Mouse (Mus musculus): ENCODE measurements at regions not wholly inside any gene's neighbourhood (a gene's known extent, or its start where the extent isn't known, plus 50 kb on each side); places are given as distances from the start of the nearest gene placed in this dataset.

DNA sequence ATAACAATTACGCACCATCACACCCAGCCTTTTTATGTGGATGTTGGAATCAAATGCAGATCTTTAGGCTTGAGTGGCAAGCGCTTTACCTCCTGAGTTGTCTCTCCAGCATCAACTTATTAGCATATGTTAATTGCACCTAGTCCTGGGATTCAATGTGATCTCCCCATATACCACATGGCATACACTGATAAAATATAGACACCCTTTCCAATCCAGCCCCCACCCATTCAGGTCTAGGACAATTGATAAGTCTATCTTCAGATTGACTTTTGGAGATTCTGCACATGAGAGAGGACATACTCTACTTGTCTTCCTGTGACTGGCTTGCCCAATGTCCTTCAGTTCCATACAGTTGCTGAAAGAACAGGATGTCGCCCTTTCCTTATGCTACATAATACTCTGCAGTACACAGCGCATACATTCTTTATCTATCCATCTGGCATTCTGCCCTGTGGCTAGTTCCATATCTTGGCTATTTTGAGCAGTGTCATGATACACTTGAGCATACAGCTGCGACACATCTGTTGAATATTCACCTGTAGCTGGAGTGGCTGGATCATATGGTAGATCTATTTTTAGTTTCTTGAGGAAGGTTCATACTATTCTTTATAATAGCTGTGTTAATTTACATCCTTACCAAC, 120.3 kb downstream of the Gsdmc2 start:
- WGBS = 91% methylated on average over 5 of the region's 5 CpGs
- Histone ChIP-seq H3K27ac (replicated peaks; ENCODE audit: insufficient read depth, low read depth, low read length) (no peak overlapping the region), H3K79me2 (ENCODE audit: control insufficient read depth, insufficient read depth, low read length) (no peaks in the 10 kb centered on the region), H3K36me3 (ENCODE audit: control insufficient read depth, insufficient read depth, low read length) (no peaks in the 10 kb centered on the region), H3K9ac (ENCODE audit: low read depth, low read length) (no peak overlapping the region), H3K4me1 (ENCODE audit: control insufficient read depth, insufficient read depth, low read length) (no peaks in the 10 kb centered on the region), H3K4me3 (ENCODE audit: insufficient read depth, low read depth, low read length) (no peak overlapping the region), H3K27me3 (ENCODE audit: control insufficient read depth, insufficient read depth, low read length) (no peaks in the 10 kb centered on the region)
- no peak for DNase-seq (ENCODE audit: extremely low read depth, low read depth, low spot score)
- TF ChIP-seq POLR2A (IDR thresholded peaks at IDR 0.05; ENCODE audit: extremely low read depth, insufficient read depth, low read length) (no peak), CTCF (IDR thresholded peaks at IDR 0.05; ENCODE audit: low read depth, low read length) (no peak)

DNA sequence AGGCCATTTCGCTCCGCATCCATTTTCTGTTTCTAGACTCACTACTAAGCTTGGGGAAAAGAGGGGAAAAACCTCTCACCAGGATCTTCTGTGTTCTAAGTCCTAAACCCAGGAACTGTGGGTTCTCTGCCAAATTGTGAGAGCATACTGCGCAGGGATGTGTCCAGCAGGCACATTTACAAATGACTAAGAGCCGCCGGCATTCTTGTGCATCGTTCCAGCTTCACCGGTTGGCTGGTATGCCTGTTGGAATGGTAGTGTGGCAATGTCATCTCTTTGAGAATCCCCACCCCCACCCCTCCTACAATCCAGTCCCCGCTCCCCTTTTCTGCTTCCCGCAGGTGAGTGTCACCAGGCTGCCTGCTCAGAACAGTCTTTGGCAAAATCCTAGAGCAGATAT, 122.0 kb downstream of the Gsdmc2 start:
- Histone ChIP-seq H3K4me1 (ENCODE audit: control insufficient read depth, insufficient read depth, low read length) (no peaks in the 10 kb centered on the region), H3K27me3 (ENCODE audit: control insufficient read depth, insufficient read depth, low read length) (no peaks in the 10 kb centered on the region), H3K9ac (ENCODE audit: low read depth, low read length) (no peak overlapping the region), H3K79me2 (ENCODE audit: control insufficient read depth, insufficient read depth, low read length) (no peaks in the 10 kb centered on the region), H3K4me3 (ENCODE audit: insufficient read depth, low read depth, low read length) (no peak overlapping the region), H3K27ac (replicated peaks; ENCODE audit: insufficient read depth, low read depth, low read length) (no peak overlapping the region), H3K36me3 (ENCODE audit: control insufficient read depth, insufficient read depth, low read length) (no peaks in the 10 kb centered on the region)
- no peak for TF ChIP-seq CTCF (IDR thresholded peaks at IDR 0.05; ENCODE audit: low read depth, low read length)
- no peak for TF ChIP-seq POLR2A (IDR thresholded peaks at IDR 0.05; ENCODE audit: extremely low read depth, insufficient read depth, low read length)
- 59% methylated on average over 9 of the region's 9 CpGs for WGBS
- no peak for DNase-seq (ENCODE audit: extremely low read depth, low read depth, low spot score)

- Histone ChIP-seq H3K9ac (ENCODE audit: low read depth, low read length) (no peak overlapping the region), H3K79me2 (ENCODE audit: control insufficient read depth, insufficient read depth, low read length) (no peaks in the 10 kb centered on the region), H3K36me3 (ENCODE audit: control insufficient read depth, insufficient read depth, low read length) (no peaks in the 10 kb centered on the region), H3K27ac (replicated peaks; ENCODE audit: insufficient read depth, low read depth, low read length) (no peak overlapping the region), H3K4me3 (ENCODE audit: insufficient read depth, low read depth, low read length) (no peak overlapping the region), H3K27me3 (ENCODE audit: control insufficient read depth, insufficient read depth, low read length) (no peaks in the 10 kb centered on the region), H3K4me1 (ENCODE audit: control insufficient read depth, insufficient read depth, low read length) (no peaks in the 10 kb centered on the region)
- TF ChIP-seq POLR2A (IDR thresholded peaks at IDR 0.05; ENCODE audit: extremely low read depth, insufficient read depth, low read length) (no peak), CTCF (IDR thresholded peaks at IDR 0.05; ENCODE audit: low read depth, low read length) (peak; percentile 67)
- 66% methylated on average over 3 of the region's 3 CpGs for WGBS
- DNase-seq (ENCODE audit: extremely low read depth, low read depth, low spot score) = peak; percentile 20
These were observed 123.2 kb downstream of the Gsdmc2 start for GRCm38 (mm10) chr15:63721669-63722357.

- no peaks in the 10 kb centered on the region for H3K79me2 ChIP-seq (ENCODE audit: control insufficient read depth, insufficient read depth, low read length)
- no peak for DNase-seq (ENCODE audit: extremely low read depth, low read depth, low spot score)
- no peaks in the 10 kb centered on the region for H3K4me1 ChIP-seq (ENCODE audit: control insufficient read depth, insufficient read depth, low read length)
- no peak overlapping the region for H3K4me3 ChIP-seq (ENCODE audit: insufficient read depth, low read depth, low read length)
- no peaks in the 10 kb centered on the region for H3K27me3 ChIP-seq (ENCODE audit: control insufficient read depth, insufficient read depth, low read length)
- H3K9ac ChIP-seq (ENCODE audit: low read depth, low read length) = no peak overlapping the region
- 95% methylated on average over 8 of the region's 8 CpGs for WGBS
- no peaks in the 10 kb centered on the region for H3K36me3 ChIP-seq (ENCODE audit: control insufficient read depth, insufficient read depth, low read length)
- no peak for TF ChIP-seq POLR2A (IDR thresholded peaks at IDR 0.05; ENCODE audit: extremely low read depth, insufficient read depth, low read length)
- no peak for TF ChIP-seq CTCF (IDR thresholded peaks at IDR 0.05; ENCODE audit: low read depth, low read length)
- H3K27ac ChIP-seq (replicated peaks; ENCODE audit: insufficient read depth, low read depth, low read length) = no peak overlapping the region
These were observed 127.2 kb downstream of the Gsdmc2 start for GRCm38 (mm10) chr15:63717812-63718211.

DNA sequence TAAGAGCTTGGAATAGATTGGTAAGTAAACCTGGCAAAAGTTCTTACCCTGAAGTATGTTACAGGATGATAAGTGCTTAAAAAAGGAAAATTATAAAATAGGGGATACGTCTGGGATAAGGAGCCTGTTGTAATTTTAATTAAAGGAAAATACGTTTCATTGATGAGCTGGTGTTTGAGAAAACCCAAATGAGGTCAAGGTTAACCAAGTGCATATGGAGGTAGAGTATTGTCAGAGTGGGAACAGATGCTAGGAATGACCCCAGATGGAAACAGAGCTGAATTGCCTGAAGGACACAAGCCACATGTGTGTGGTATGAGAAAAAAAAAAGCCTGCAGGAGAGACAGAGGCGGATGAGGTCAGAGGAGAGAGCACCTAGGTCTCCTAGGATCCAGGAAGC, 131.3 kb downstream of the Gsdmc2 start:
- no peaks in the 10 kb centered on the region for H3K27me3 ChIP-seq (ENCODE audit: control insufficient read depth, insufficient read depth, low read length)
- no peak overlapping the region for H3K27ac ChIP-seq (replicated peaks; ENCODE audit: insufficient read depth, low read depth, low read length)
- TF ChIP-seq POLR2A (IDR thresholded peaks at IDR 0.05; ENCODE audit: extremely low read depth, insufficient read depth, low read length) (no peak), CTCF (IDR thresholded peaks at IDR 0.05; ENCODE audit: low read depth, low read length) (no peak)
- WGBS = 88% methylated on average over 3 of the region's 3 CpGs
- no peak overlapping the region for H3K9ac ChIP-seq (ENCODE audit: low read depth, low read length)
- no peak for DNase-seq (ENCODE audit: extremely low read depth, low read depth, low spot score)
- H3K4me3 ChIP-seq (ENCODE audit: insufficient read depth, low read depth, low read length) = no peak overlapping the region
- H3K4me1 ChIP-seq (ENCODE audit: control insufficient read depth, insufficient read depth, low read length) = no peaks in the 10 kb centered on the region
- H3K36me3 ChIP-seq (ENCODE audit: control insufficient read depth, insufficient read depth, low read length) = no peaks in the 10 kb centered on the region
- H3K79me2 ChIP-seq (ENCODE audit: control insufficient read depth, insufficient read depth, low read length) = no peaks in the 10 kb centered on the region

GRCm38 (mm10) chr15:63710381-63710780, 134.6 kb downstream of the Gsdmc2 start:
- Histone ChIP-seq H3K27me3 (ENCODE audit: control insufficient read depth, insufficient read depth, low read length) (no peaks in the 10 kb centered on the region), H3K79me2 (ENCODE audit: control insufficient read depth, insufficient read depth, low read length) (no peaks in the 10 kb centered on the region), H3K4me1 (ENCODE audit: control insufficient read depth, insufficient read depth, low read length) (no peaks in the 10 kb centered on the region), H3K27ac (replicated peaks; ENCODE audit: insufficient read depth, low read depth, low read length) (no peak overlapping the region), H3K9ac (ENCODE audit: low read depth, low read length) (no peak overlapping the region), H3K4me3 (ENCODE audit: insufficient read depth, low read depth, low read length) (no peak overlapping the region), H3K36me3 (ENCODE audit: control insufficient read depth, insufficient read depth, low read length) (no peaks in the 10 kb centered on the region)
- TF ChIP-seq POLR2A (IDR thresholded peaks at IDR 0.05; ENCODE audit: extremely low read depth, insufficient read depth, low read length) = no peak
- no peak for TF ChIP-seq CTCF (IDR thresholded peaks at IDR 0.05; ENCODE audit: low read depth, low read length)
- 22% methylated on average over 5 of the region's 5 CpGs for WGBS
- DNase-seq (ENCODE audit: extremely low read depth, low read depth, low spot score) = no peak
